Mouse (Mus musculus): ENCODE measurements around the gene Dusp16.

Gene Dusp16

GRCm38 (mm10) chr6:134792141-134793045 lies at the start of gene Dusp16:
TSS of gene Dusp16 (minus strand) at chr6:134792625.
- in situ Hi-C loops (cut with MboI, MseI), result no loop called here

GRCm38 (mm10) chr6:134840346-134840745 lies 47.9 kb upstream of the Dusp16 start:
- in situ Hi-C loops (cut with MboI, MseI), result no loop called here

- in situ Hi-C loops (cut with MboI, MseI), result no loop called here
Measured at GRCm38 (mm10) chr6:134838111-134838510, 45.7 kb upstream of the Dusp16 start.

GRCm38 (mm10) chr6:134834585-134835251 lies 42.3 kb upstream of the Dusp16 start:
- in situ Hi-C loops (cut with MboI, MseI), result no loop called here

- in situ Hi-C loops (cut with MboI, MseI), result no loop called here
Measured at GRCm38 (mm10) chr6:134830776-134831175, 38.4 kb upstream of the Dusp16 start.

- in situ Hi-C loops (cut with MboI, MseI), result no loop called here
Measured at GRCm38 (mm10) chr6:134829786-134830700, 37.6 kb upstream of the Dusp16 start, which contains the start of gene Crebl2. TSS of gene Crebl2 (plus strand) at chr6:134830154.

GRCm38 (mm10) chr6:134822844-134823243 lies 30.4 kb upstream of the Dusp16 start:
- in situ Hi-C loops (cut with MboI, MseI), result no loop called here

- in situ Hi-C loops (cut with MboI, MseI), result no loop called here
Measured at GRCm38 (mm10) chr6:134820411-134820810, 28.0 kb upstream of the Dusp16 start.

- in situ Hi-C loops (cut with MboI, MseI), result no loop called here
Measured at GRCm38 (mm10) chr6:134819741-134820140, 27.3 kb upstream of the Dusp16 start.

GRCm38 (mm10) chr6:134817051-134817928 lies 24.9 kb upstream of the Dusp16 start:
- in situ Hi-C loops (cut with MboI, MseI), result no loop called here

- in situ Hi-C loops (cut with MboI, MseI), result no loop called here
Measured at GRCm38 (mm10) chr6:134813066-134813465, 20.6 kb upstream of the Dusp16 start.

GRCm38 (mm10) chr6:134807794-134808193 lies 15.4 kb upstream of the Dusp16 start:
- in situ Hi-C loops (cut with MboI, MseI), result no loop called here

GRCm38 (mm10) chr6:134807091-134807490 lies 14.7 kb upstream of the Dusp16 start:
- in situ Hi-C loops (cut with MboI, MseI), result no loop called here

- in situ Hi-C loops (cut with MboI, MseI), result no loop called here
Measured at GRCm38 (mm10) chr6:134806130-134806529, 13.7 kb upstream of the Dusp16 start.

GRCm38 (mm10) chr6:134804736-134805277 lies 12.4 kb upstream of the Dusp16 start:
- in situ Hi-C loops (cut with MboI, MseI), result no loop called here

- in situ Hi-C loops (cut with MboI, MseI), result no loop called here
Measured at GRCm38 (mm10) chr6:134802641-134803043, 10.2 kb upstream of the Dusp16 start.

GRCm38 (mm10) chr6:134801483-134801882 lies 9.1 kb upstream of the Dusp16 start:
- in situ Hi-C loops (cut with MboI, MseI), result no loop called here

GRCm38 (mm10) chr6:134796297-134796696 lies 3.9 kb upstream of the Dusp16 start:
- in situ Hi-C loops (cut with MboI, MseI), result no loop called here

GRCm38 (mm10) chr6:134793911-134794520 lies 1.6 kb upstream of the Dusp16 start:
- in situ Hi-C loops (cut with MboI, MseI), result no loop called here

Measured in T-helper 1 cell (primary cell).